Mouse (Mus musculus) embryonic facial prominence, embryonic 12.5 days (tissue): ENCODE data around the gene Gpha2. TPM values are rescaled to one million over a fixed set of nuclear protein-coding genes. Genes with fewer than 3 reads are reported as not detected.
A peak's percentile ranks its signal among the peaks of the same experiment; 100 is the strongest.

Experiments
- ATAC-seq: fragments of 200-750 bp; cut with Nextera tagmentation; 2 replicates; pipeline ENCODE4 v1.8.0; 2017; ENCODE audit not compliant: insufficient number of reproducible peaks, insufficient read depth, low FRiP score, low TSS enrichment
- H3K27ac ChIP-seq: fragments of 300-500 bp; sonication (generic); 2 replicates; pipeline ENCODE4 v1.5.1; 2016; ENCODE audit warnings: mild to moderate bottlenecking
- H3K27me3 ChIP-seq: fragments of 300-500 bp; sonication (generic); 2 replicates; pipeline ENCODE4 v1.6.1; 2016; ENCODE audit warnings: mild to moderate bottlenecking, moderate library complexity
- H3K36me3 ChIP-seq: fragments of 300-500 bp; sonication (generic); 2 replicates; pipeline ENCODE4 v1.6.1; 2016; ENCODE audit warnings: mild to moderate bottlenecking
- H3K4me1 ChIP-seq: fragments of 300-500 bp; sonication (generic); 2 replicates; pipeline ENCODE4 v1.6.1; 2016
- H3K4me2 ChIP-seq: fragments of 300-500 bp; sonication (generic); replicated peaks from 2 replicates; pipeline ENCODE4 v1.6.1; 2016; ENCODE audit warnings: mild to moderate bottlenecking, moderate library complexity
- H3K4me3 ChIP-seq: fragments of 300-500 bp; sonication (generic); 2 replicates; pipeline ENCODE4 v1.5.1; 2016; ENCODE audit warnings: mild to moderate bottlenecking
- H3K9ac ChIP-seq: fragments of 300-500 bp; sonication (generic); 2 replicates; pipeline ENCODE4 v1.6.1; 2016; ENCODE audit warnings: mild to moderate bottlenecking, moderate library complexity
- H3K9me3 ChIP-seq: fragments of 300-500 bp; sonication (generic); 2 replicates; pipeline ENCODE4 v1.6.1; 2016; ENCODE audit warnings: mild to moderate bottlenecking, moderate library complexity
- WGBS: fragments of 180-500 bp; shearing (Covaris S2); methylation state at CpG from one replicate; pipeline ENCODE4 v1.1.7; 2016; 5-methylcytosine and 5-hydroxymethylcytosine counted together
- polyA plus RNA-seq: library from polyadenylated mRNA; unstranded; fragments of >200 nt; fragmentation: Nextera tagmentation; extraction: Ambion mirVana; gene quantifications from 2 replicates; pipeline ENCODE4 v1.2.1, GENCODE M21; 2016

Gpha2 gene
- polyA plus RNA-seq, 1 experiment from 2014 or later = 3.1 TPM

- Histone ChIP-seq H3K27me3 (peaks cover 4% of the 10 kb centered on the region; the same call in 1 of the 2 replicates), H3K9ac (no peak overlapping the region), H3K36me3 (0 out of 2 replicates have a peak, but pooled peaks cover 1% of the 10 kb centered on the region), H3K27ac (no peak overlapping the region), H3K4me2 (no peak overlapping the region), H3K9me3 (no peaks in the 10 kb centered on the region), H3K4me3 (no peak overlapping the region), H3K4me1 (no peaks in the 10 kb centered on the region)
- WGBS = 68% methylated on average over 11 of the region's 11 CpGs
- no peak for ATAC-seq
Measured at GRCm38 (mm10) chr19:6267306-6268169, 41.4 kb downstream of the Gpha2 start.

DNA sequence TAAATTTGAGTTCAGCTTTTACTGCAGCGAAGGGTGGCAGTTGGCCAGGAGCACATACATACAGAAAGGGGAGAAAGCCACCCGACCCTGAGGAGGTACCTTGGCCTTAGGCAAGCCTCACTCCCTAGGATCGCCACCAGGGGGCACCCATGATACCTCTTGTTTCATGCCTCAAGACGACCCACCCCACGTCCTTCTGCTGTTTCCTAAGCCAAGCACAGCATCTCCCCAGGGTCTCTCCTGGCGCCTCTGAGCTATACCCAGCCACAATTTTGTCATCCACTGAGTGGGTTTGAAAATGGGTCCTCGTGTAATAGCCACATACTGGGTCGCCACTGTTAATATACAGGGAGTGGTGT is 42.0 kb downstream of the Gpha2 start:
- no peak for ATAC-seq
- Histone ChIP-seq H3K9me3 (no peaks in the 10 kb centered on the region), H3K4me2 (no peak overlapping the region), H3K27me3 (peaks cover 4% of the 10 kb centered on the region; the same call in 1 of the 2 replicates), H3K4me3 (no peak overlapping the region), H3K4me1 (no peaks in the 10 kb centered on the region), H3K36me3 (no peaks in the 10 kb centered on the region), H3K27ac (no peak overlapping the region), H3K9ac (no peak overlapping the region)
- WGBS = 15% methylated on average over 8 of the region's 8 CpGs

- ATAC-seq = no peak
- H3K27me3 ChIP-seq = peaks cover 4% of the 10 kb centered on the region; the same call in 1 of the 2 replicates
- no peak overlapping the region for H3K9ac ChIP-seq
- H3K4me1 ChIP-seq = no peaks in the 10 kb centered on the region
- no peak overlapping the region for H3K27ac ChIP-seq
- H3K4me3 ChIP-seq = no peak overlapping the region
- no peak overlapping the region for H3K4me2 ChIP-seq
- no peaks in the 10 kb centered on the region for H3K9me3 ChIP-seq
- WGBS = 77% methylated on average over 7 of the region's 7 CpGs
- H3K36me3 ChIP-seq = no peaks in the 10 kb centered on the region
Measured at GRCm38 (mm10) chr19:6268670-6269132, 42.5 kb downstream of the Gpha2 start.

GRCm38 (mm10) chr19:6269798-6270475 is 43.8 kb downstream of the Gpha2 start:
- H3K4me1 ChIP-seq = no peaks in the 10 kb centered on the region
- WGBS = 86% methylated on average over 8 of the region's 8 CpGs

GRCm38 (mm10) chr19:6270661-6271060 is 44.5 kb downstream of the Gpha2 start:
- no peak overlapping the region for H3K9ac ChIP-seq
- WGBS = 58% methylated on average over 9 of the region's 9 CpGs
- no peak overlapping the region for H3K4me2 ChIP-seq
- H3K4me1 ChIP-seq = peaks cover under 1% of the 10 kb centered on the region; the same call in 1 of the 2 replicates
- no peaks in the 10 kb centered on the region for H3K36me3 ChIP-seq
- no peak overlapping the region for H3K27ac ChIP-seq
- peaks cover 4% of the 10 kb centered on the region; the same call in 1 of the 2 replicates for H3K27me3 ChIP-seq
- ATAC-seq = no peak
- H3K4me3 ChIP-seq = no peak overlapping the region
- no peaks in the 10 kb centered on the region for H3K9me3 ChIP-seq

More at GRCm38 (mm10) chr19:6269798-6270475, 43.8 kb downstream of the Gpha2 start:
- H3K36me3 ChIP-seq = no peaks in the 10 kb centered on the region
- H3K27me3 ChIP-seq = peaks cover 4% of the 10 kb centered on the region; the same call in 1 of the 2 replicates
- H3K27ac ChIP-seq = no peak overlapping the region
- H3K9ac ChIP-seq = no peak overlapping the region
- no peak overlapping the region for H3K4me2 ChIP-seq
- H3K9me3 ChIP-seq = no peaks in the 10 kb centered on the region
- no peak for ATAC-seq
- no peak overlapping the region for H3K4me3 ChIP-seq

- Histone ChIP-seq H3K27ac (no peak overlapping the region), H3K9me3 (no peaks in the 10 kb centered on the region), H3K4me1 (peaks cover 3% of the 10 kb centered on the region; the same call in 1 of the 2 replicates), H3K27me3 (peaks cover 4% of the 10 kb centered on the region; the same call in 1 of the 2 replicates), H3K9ac (no peak overlapping the region), H3K4me2 (no peak overlapping the region), H3K4me3 (no peak overlapping the region), H3K36me3 (no peaks in the 10 kb centered on the region)
- ATAC-seq = no peak
- 32% methylated on average over 8 of the region's 8 CpGs for WGBS
Measured at GRCm38 (mm10) chr19:6271206-6271605, 45.0 kb downstream of the Gpha2 start.

DNA sequence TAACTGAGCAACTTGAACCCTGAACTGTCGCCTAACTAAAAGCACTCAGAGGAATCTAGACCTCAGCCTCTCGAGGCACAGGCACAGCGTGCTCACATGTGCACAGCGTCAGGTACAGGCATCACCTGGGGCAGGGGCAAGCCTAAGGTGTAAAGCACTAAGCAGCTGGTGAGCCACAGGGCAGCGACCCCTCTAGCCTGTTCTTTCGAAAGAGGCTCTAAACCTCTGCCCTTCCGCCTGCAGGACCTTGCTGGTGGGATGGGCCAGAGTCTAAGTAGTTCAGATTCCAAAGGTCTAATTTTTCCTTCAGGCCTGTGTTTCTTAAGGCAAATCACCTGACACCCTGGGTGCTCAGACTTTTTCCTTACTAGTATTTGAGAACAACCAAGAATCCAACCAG is 45.9 kb downstream of the Gpha2 start:
- Histone ChIP-seq H3K36me3 (no peaks in the 10 kb centered on the region), H3K9ac (no peak overlapping the region), H3K4me3 (no peak overlapping the region), H3K4me1 (peaks cover 3% of the 10 kb centered on the region; the same call in 1 of the 2 replicates), H3K27me3 (peaks cover 4% of the 10 kb centered on the region; the same call in 1 of the 2 replicates), H3K27ac (no peak overlapping the region), H3K4me2 (no peak overlapping the region), H3K9me3 (no peaks in the 10 kb centered on the region)
- no peak for ATAC-seq
- WGBS = 60% methylated on average over 7 of the region's 7 CpGs

DNA sequence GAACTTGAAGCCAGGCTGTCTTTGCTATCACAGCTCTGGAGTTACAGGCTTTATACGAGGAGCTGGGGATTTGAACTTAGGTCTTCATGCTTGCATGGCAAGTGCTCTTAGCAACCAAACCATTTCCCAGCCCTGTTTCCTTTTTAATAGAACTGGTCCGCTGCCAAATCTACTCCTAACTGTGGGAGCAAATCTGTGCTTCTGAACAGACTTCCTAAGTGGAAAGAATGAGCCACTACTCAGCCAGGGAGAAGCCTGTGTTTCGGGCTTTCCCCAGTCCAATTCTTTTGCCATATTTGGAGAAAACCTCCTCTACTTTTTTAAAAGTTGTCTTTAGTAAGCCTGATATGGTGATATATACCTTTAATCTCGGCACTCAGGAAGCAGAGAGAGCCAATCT is 46.6 kb downstream of the Gpha2 start:
- Histone ChIP-seq H3K9me3 (no peaks in the 10 kb centered on the region), H3K4me2 (no peak overlapping the region), H3K4me3 (no peak overlapping the region), H3K27me3 (peaks cover 4% of the 10 kb centered on the region; the same call in 1 of the 2 replicates), H3K4me1 (peaks cover 4% of the 10 kb centered on the region), H3K27ac (no peak overlapping the region), H3K36me3 (no peaks in the 10 kb centered on the region), H3K9ac (no peak overlapping the region)
- WGBS = 82% methylated on average over 4 of the region's 4 CpGs
- no peak for ATAC-seq

- no peak overlapping the region for H3K27ac ChIP-seq
- H3K9ac ChIP-seq = no peak overlapping the region
- peaks cover 13% of the 10 kb centered on the region for H3K4me1 ChIP-seq
- H3K9me3 ChIP-seq = no peaks in the 10 kb centered on the region
- H3K27me3 ChIP-seq = peaks cover 4% of the 10 kb centered on the region; the same call in 1 of the 2 replicates
- no peak overlapping the region for H3K4me3 ChIP-seq
- ATAC-seq = no peak
- H3K36me3 ChIP-seq = no peaks in the 10 kb centered on the region
- WGBS = 83% methylated on average over 4 of the region's 4 CpGs
- no peak overlapping the region for H3K4me2 ChIP-seq
Measured at GRCm38 (mm10) chr19:6273592-6273991, 47.4 kb downstream of the Gpha2 start.

- ATAC-seq = no peak
- Histone ChIP-seq H3K9ac (no peak overlapping the region), H3K27ac (no peak overlapping the region), H3K4me1 (peaks cover 18% of the 10 kb centered on the region), H3K36me3 (no peaks in the 10 kb centered on the region), H3K4me2 (no peak overlapping the region), H3K4me3 (no peak overlapping the region), H3K9me3 (no peaks in the 10 kb centered on the region), H3K27me3 (peaks cover 4% of the 10 kb centered on the region; the same call in 1 of the 2 replicates)
- 85% methylated on average over 13 of the region's 13 CpGs for WGBS
Measured at GRCm38 (mm10) chr19:6273998-6274608, 47.9 kb downstream of the Gpha2 start.

DNA sequence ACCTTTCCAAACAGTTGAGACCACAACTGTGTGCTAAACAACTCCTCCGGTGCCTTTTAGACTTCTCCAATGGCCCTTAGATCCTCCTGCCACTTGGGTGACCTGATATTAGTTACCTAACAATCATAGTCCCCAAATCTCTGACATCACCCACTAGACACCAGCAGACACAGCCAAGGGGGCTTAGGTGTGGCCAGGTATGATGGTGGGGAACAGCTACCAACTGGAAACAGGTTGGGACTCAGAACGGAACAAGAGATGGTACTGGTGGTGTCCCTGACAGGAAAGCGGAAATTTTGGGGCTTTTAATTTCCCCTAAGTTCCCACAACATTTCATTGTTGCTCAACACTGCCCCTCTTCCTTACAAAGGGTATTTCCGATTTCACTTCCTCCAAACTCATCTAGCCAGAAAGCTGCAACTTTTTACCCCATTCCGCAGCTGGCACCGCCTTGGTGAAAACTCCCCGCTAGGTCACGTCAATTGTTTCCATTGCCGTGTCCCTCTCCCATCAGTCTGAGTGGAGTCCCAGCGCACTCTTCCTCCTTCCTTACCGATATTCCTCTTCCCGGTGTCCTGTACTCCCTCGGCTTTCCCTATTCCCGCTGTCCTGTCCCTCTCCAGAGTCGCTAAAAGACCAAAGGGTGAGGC is 49.7 kb downstream of the Gpha2 start:
- Histone ChIP-seq H3K4me1 (peaks cover 26% of the 10 kb centered on the region), H3K4me2 (peak overlapping the region; percentile 93), H3K27ac (peak overlapping the region; percentile 72), H3K9ac (peak overlapping the region; percentile 55), H3K27me3 (peaks cover 3% of the 10 kb centered on the region; the same call in 1 of the 2 replicates), H3K36me3 (peaks cover 7% of the 10 kb centered on the region), H3K9me3 (no peaks in the 10 kb centered on the region), H3K4me3 (peak overlapping the region; percentile 86)
- 7% methylated on average over 15 of the region's 15 CpGs for WGBS
- peak; percentile 19 for ATAC-seq
